Mouse (Mus musculus): ENCODE measurements around the gene Vstm4. TPM values are rescaled to one million over a fixed set of nuclear protein-coding genes. Genes with fewer than 3 reads are reported as not detected.
A peak's percentile ranks its signal among the peaks of the same experiment; 100 is the strongest.

Vstm4 gene
- polyA plus RNA-seq, 1 experiment from 2014 or later = 37.3 TPM

DNA sequence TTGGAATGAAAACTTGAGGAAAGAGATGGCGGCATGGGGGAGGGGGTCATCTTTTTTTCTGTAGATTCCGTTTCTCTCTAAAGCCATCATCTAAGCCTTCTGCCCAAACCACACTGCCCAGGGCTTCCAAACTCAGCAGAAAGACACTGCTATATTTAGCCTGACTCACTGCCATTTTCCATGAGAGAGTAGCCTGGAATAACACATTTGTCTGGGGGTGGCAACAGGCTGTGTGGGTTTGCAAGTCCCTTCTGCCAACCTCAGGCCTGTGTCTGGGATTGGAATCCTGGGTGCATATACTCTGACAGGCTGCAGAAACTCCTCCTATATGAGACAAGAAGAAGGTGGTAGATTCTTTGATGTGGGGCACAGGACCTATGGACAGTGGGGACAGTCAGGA lies 91.0 kb downstream of the Vstm4 start:
- no peaks in the 10 kb centered on the region for H3K9me3 ChIP-seq (replicated peaks)
- H3K36me3 ChIP-seq = no peaks in the 10 kb centered on the region
- no peak overlapping the region for H3K4me3 ChIP-seq (replicated peaks)
- no peak overlapping the region for H3K27ac ChIP-seq (replicated peaks)
- no peak overlapping the region for H3K4me2 ChIP-seq (replicated peaks)
- H3K27me3 ChIP-seq = peaks cover 3% of the 10 kb centered on the region; the same call in 1 of the 2 replicates
- 0 out of 2 replicates have a peak, but pooled peaks cover 5% of the 10 kb centered on the region for H3K4me1 ChIP-seq
- WGBS = 81% methylated on average over 2 of the region's 2 CpGs
- no peak for ATAC-seq (ENCODE audit: insufficient number of reproducible peaks, low FRiP score, low TSS enrichment, low read depth)
- no peak overlapping the region for H3K9ac ChIP-seq

DNA sequence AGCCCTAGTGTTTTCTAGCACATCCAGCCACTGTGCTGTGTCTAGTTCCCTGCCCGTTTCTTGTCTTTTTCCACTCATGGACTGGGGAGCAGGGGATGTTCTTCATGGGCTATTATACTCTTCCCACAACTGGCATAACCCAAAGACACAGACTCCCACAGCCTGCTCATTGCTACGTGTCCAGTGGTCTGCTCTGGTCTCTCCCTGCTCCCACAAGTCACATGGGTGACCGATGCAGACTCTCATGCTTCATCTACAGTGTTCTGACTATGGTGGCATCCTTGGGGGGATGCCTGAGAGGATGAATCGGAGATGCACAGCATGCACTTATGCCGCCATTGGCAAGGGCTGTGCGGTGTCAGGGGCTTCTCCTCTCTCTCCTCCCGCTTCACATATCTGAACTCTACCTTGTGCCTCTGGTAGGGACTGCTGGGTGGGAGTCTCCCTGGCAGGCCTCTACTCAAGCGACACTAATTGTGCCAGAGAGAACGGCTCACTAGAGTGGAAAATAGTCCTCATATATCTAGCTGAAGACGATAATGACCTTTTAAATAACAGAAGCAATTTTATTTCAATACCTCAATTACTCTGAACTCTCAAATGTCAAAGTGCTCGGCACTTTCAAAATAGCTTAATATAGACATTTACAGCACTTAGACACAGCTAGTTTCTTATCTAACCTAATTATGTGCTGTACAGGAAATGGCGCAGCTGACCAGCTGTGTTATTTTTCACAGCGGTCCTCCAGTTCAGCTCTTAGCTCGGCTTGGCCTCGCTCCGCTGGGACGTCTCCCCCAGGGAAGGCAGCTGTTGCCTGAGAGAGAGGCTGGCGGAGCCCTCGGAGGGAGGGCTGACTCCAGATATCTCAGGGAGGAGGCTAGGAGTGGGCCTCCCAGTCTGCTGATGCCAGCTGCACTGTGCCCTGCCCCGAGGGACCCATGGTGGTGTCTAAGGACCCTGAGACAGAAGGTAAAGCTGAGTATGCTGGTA lies 94.1 kb downstream of the Vstm4 start:
- Histone ChIP-seq H3K9ac (no peak overlapping the region), H3K4me3 (replicated peaks) (no peak overlapping the region), H3K36me3 (no peaks in the 10 kb centered on the region), H3K9me3 (replicated peaks) (no peaks in the 10 kb centered on the region), H3K27me3 (peaks cover 3% of the 10 kb centered on the region; the same call in 1 of the 2 replicates), H3K4me2 (replicated peaks) (no peak overlapping the region), H3K27ac (replicated peaks) (no peak overlapping the region), H3K4me1 (0 out of 2 replicates have a peak, but pooled peaks cover 5% of the 10 kb centered on the region)
- peak; percentile 81 for ATAC-seq (ENCODE audit: insufficient number of reproducible peaks, low FRiP score, low TSS enrichment, low read depth)
- WGBS = 50% methylated on average over 20 of the region's 20 CpGs

DNA sequence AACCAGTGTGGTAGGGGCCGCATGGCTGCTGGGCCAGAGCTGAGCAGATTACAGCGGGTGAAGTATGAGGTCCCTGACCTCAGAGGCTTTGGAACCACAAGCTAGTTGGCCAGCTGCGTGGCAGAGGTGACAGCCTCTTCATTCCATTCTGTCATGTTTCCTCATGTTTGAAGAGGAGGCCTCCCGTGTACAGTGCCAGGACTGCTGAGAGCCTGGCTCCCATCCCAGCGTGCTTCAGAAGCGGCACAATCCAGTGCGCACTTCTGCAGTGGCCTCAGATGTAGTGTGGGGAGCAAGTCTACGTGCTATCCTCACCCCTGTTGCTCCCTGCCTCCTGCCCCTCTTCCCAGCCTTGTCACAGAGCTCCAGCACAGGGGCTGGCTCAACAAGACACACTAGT lies 99.9 kb downstream of the Vstm4 start:
- H3K27ac ChIP-seq (replicated peaks) = no peak overlapping the region
- H3K9me3 ChIP-seq (replicated peaks) = no peaks in the 10 kb centered on the region
- WGBS = 64% methylated on average over 8 of the region's 8 CpGs
- ATAC-seq (ENCODE audit: insufficient number of reproducible peaks, low FRiP score, low TSS enrichment, low read depth) = no peak
- H3K4me3 ChIP-seq (replicated peaks) = no peak overlapping the region
- no peaks in the 10 kb centered on the region for H3K36me3 ChIP-seq
- H3K4me1 ChIP-seq = peaks cover 2% of the 10 kb centered on the region; the same call in 1 of the 2 replicates
- no peak overlapping the region for H3K4me2 ChIP-seq (replicated peaks)
- no peaks in the 10 kb centered on the region for H3K27me3 ChIP-seq
- no peak overlapping the region for H3K9ac ChIP-seq

DNA sequence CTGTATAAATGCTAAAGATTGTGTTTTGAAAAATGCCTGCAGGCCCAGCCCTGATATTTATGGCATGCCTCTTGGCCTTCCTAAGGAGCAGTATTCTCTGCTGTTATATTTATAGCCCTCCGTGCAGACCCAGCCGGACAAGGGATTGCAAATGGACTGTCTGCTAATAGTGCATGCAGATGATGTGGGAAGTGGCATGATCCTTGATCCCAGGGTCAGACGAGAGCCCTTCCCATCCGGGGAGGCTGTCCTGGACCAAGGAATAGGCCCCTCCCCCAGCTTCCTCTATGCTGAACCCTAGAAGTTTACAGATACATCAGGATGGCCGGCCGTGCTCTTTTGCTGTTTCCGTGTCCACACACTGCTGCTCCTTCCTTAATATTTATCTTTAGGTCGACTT lies 102.1 kb downstream of the Vstm4 start:
- Histone ChIP-seq H3K9ac (no peak overlapping the region), H3K36me3 (no peaks in the 10 kb centered on the region), H3K4me3 (replicated peaks) (no peak overlapping the region), H3K4me2 (replicated peaks) (no peak overlapping the region), H3K27ac (replicated peaks) (no peak overlapping the region), H3K4me1 (peaks cover 13% of the 10 kb centered on the region), H3K27me3 (no peaks in the 10 kb centered on the region), H3K9me3 (replicated peaks) (no peaks in the 10 kb centered on the region)
- 53% methylated on average over 8 of the region's 8 CpGs for WGBS
- ATAC-seq (ENCODE audit: insufficient number of reproducible peaks, low FRiP score, low TSS enrichment, low read depth) = no peak

DNA sequence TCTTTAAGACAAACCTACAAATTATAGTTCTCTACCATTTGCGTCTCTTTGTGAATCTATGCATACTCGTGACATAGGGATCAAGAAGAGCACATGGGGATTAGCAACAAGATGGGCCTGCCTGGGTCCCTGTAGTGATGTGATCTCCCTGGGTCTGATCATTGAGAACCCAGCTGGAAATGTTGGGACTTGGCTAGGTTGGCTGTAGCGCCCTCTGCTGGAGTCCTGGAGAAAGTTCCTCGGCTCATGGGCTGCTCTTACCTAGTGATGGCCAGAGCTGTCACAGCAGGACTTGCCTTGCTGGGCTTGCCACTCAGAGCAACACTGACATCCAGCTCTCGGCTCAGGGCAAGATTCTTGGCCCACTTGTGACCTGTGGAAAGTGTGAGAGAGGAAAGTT lies 103.9 kb downstream of the Vstm4 start:
- H3K4me1 ChIP-seq = peaks cover 17% of the 10 kb centered on the region
- H3K4me2 ChIP-seq (replicated peaks) = no peak overlapping the region
- H3K36me3 ChIP-seq = no peaks in the 10 kb centered on the region
- H3K27me3 ChIP-seq = no peaks in the 10 kb centered on the region
- ATAC-seq (ENCODE audit: insufficient number of reproducible peaks, low FRiP score, low TSS enrichment, low read depth) = no peak
- H3K27ac ChIP-seq (replicated peaks) = no peak overlapping the region
- 41% methylated on average over 5 of the region's 5 CpGs for WGBS
- no peak overlapping the region for H3K4me3 ChIP-seq (replicated peaks)
- no peak overlapping the region for H3K9ac ChIP-seq
- no peaks in the 10 kb centered on the region for H3K9me3 ChIP-seq (replicated peaks)

DNA sequence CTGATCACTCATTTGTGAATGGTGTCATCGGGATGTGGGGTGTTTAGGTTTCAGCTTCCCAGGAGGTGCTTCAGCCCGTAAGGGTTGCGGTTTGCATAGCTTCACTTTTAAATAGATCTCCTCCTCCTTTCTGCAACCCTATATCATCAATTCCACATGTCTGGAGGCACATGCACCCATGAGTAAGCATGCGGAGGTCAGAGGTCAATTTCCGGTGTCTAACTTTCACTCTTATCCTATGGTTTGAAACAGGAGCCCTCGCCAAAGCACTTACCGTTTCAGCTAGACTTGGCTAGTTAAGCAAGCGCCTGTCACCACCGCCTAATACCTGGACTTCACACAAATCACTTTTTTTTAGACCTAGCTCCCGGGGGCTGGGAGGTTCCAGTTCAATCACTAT lies 108.2 kb downstream of the Vstm4 start:
- H3K36me3 ChIP-seq = no peaks in the 10 kb centered on the region
- no peaks in the 10 kb centered on the region for H3K27me3 ChIP-seq
- no peak overlapping the region for H3K4me3 ChIP-seq (replicated peaks)
- no peak overlapping the region for H3K9ac ChIP-seq
- no peak overlapping the region for H3K4me2 ChIP-seq (replicated peaks)
- H3K9me3 ChIP-seq (replicated peaks) = no peaks in the 10 kb centered on the region
- H3K27ac ChIP-seq (replicated peaks) = no peak overlapping the region
- peaks cover 17% of the 10 kb centered on the region for H3K4me1 ChIP-seq
- 42% methylated on average over 10 of the region's 10 CpGs for WGBS
- no peak for ATAC-seq (ENCODE audit: insufficient number of reproducible peaks, low FRiP score, low TSS enrichment, low read depth)

DNA sequence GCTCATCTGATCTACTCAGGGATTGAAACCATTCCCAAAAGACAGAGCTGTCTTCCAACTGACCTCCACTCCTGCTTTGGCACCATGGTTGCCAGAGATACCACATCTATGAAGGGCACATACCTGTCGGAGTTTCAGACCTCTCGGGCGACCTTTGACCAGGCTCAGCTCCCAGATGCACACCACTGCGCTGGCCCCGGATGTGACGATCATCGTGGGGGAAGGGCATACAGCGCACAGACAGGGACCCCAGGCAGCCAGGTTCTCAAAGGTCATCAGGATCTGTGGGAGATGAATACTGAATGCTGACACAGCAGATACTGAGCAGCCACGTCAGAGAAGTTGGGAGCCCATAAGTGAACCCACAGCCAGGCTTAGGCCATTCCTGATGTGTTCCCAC lies 114.1 kb downstream of the Vstm4 start:
- Histone ChIP-seq H3K4me3 (replicated peaks) (no peak overlapping the region), H3K4me2 (replicated peaks) (no peak overlapping the region), H3K4me1 (no peaks in the 10 kb centered on the region), H3K9me3 (replicated peaks) (no peaks in the 10 kb centered on the region), H3K36me3 (no peaks in the 10 kb centered on the region), H3K27me3 (no peaks in the 10 kb centered on the region), H3K27ac (replicated peaks) (no peak overlapping the region), H3K9ac (no peak overlapping the region)
- no peak for ATAC-seq (ENCODE audit: insufficient number of reproducible peaks, low FRiP score, low TSS enrichment, low read depth)
- WGBS = 72% methylated on average over 9 of the region's 9 CpGs

DNA sequence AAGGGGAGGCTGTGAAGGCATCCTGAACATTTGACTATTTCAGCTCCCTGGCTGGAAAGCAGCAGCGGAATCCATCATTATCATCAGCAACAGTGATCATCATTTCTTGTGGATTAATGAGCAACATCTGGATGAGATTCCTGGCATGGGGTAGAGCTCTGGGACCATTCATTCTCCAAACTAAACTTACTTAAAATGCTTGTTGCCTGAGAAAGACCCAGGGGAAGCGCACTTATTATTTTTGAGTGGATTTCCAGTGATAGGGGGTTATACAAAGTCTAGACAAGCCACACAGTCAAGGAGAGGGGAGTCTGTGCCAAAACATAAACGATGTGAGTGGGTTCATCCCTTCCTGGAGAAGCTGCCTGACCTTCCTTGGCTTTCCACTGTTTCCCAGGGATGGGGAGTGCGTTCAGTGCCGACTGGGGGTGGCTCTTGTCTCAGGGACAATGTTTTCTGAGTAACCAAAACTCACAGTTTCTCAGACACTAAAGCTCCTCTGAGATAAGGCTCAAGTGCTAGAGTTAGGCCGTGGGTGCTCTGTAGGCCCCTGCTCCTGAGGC lies 127.7 kb downstream of the Vstm4 start:
- Histone ChIP-seq H3K4me2 (replicated peaks) (no peak overlapping the region), H3K36me3 (no peaks in the 10 kb centered on the region), H3K4me1 (0 out of 2 replicates have a peak, but pooled peaks cover 5% of the 10 kb centered on the region), H3K27ac (replicated peaks) (0 out of 2 replicates have a peak overlapping the region, but pooled peaks have one; percentile 34), H3K9ac (no peak overlapping the region), H3K4me3 (replicated peaks) (no peak overlapping the region), H3K27me3 (no peaks in the 10 kb centered on the region), H3K9me3 (replicated peaks) (no peaks in the 10 kb centered on the region)
- peak; percentile 28; the same call in 1 of the 2 replicates for ATAC-seq (ENCODE audit: insufficient number of reproducible peaks, low FRiP score, low TSS enrichment, low read depth)
- WGBS = 56% methylated on average over 6 of the region's 6 CpGs

DNA sequence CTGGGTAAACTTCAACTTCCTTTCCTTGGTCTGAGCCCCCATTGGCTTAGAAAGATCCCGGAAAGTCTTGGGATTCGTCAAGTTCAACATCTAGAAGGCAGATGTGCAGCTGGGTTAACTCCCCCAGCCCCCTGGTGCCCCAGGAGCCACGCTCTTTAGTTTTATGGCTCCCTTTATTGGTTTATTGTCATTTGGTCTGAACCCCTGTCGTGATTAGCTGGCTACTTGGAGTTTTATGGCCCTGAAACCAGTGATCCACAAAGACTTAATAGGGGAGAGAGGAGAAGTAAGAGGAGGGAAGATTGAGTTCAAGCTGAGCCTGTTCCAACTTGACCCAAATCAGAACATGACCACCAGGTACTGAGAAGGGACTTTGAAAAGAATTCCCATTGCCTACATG lies 130.1 kb downstream of the Vstm4 start:
- 72% methylated on average over 4 of the region's 4 CpGs for WGBS
- Histone ChIP-seq H3K4me3 (replicated peaks) (no peak overlapping the region), H3K36me3 (no peaks in the 10 kb centered on the region), H3K4me1 (0 out of 2 replicates have a peak, but pooled peaks cover 5% of the 10 kb centered on the region), H3K4me2 (replicated peaks) (no peak overlapping the region), H3K27me3 (no peaks in the 10 kb centered on the region), H3K9me3 (replicated peaks) (no peaks in the 10 kb centered on the region), H3K9ac (no peak overlapping the region), H3K27ac (replicated peaks) (no peak overlapping the region)
- no peak for ATAC-seq (ENCODE audit: insufficient number of reproducible peaks, low FRiP score, low TSS enrichment, low read depth)

Measured in embryonic facial prominence, embryonic 15.5 days (tissue).